Mouse (Mus musculus) embryonic facial prominence, embryonic 13.5 days (tissue): Measurements from ENCODE around the gene Lcp2. TPM values are rescaled to one million over a fixed set of nuclear protein-coding genes. Genes with fewer than 3 reads are reported as not detected.
"Not testable (repeated sequence)": the region's sequence is repeated elsewhere in the genome, so short reads cannot be mapped to it uniquely, and the experiment has no call there.

Source experiments
- ATAC-seq: fragments of 200-750 bp; cut with Nextera tagmentation; 2 replicates; pipeline ENCODE4 v1.8.0; 2017; ENCODE audit warnings: low read depth; ENCODE audit not compliant: insufficient number of reproducible peaks, insufficient read depth, low FRiP score, low TSS enrichment
- H3K27ac ChIP-seq: fragments of 300-500 bp; sonication (generic); 2 replicates; pipeline ENCODE4 v1.5.1; 2015; ENCODE audit warnings: moderate library complexity, mild to moderate bottlenecking, inconsistent platforms
- H3K27me3 ChIP-seq: fragments of 300-500 bp; sonication (generic); 2 replicates; pipeline ENCODE4 v1.6.1; 2015; ENCODE audit warnings: mild to moderate bottlenecking, inconsistent platforms
- H3K36me3 ChIP-seq: fragments of 300-500 bp; sonication (generic); 2 replicates; pipeline ENCODE4 v1.6.1; 2015; ENCODE audit warnings: mild to moderate bottlenecking, inconsistent platforms
- H3K4me1 ChIP-seq: fragments of 300-500 bp; sonication (generic); 2 replicates; pipeline ENCODE4 v1.6.1; 2015; ENCODE audit warnings: inconsistent platforms
- H3K4me2 ChIP-seq: fragments of 300-500 bp; sonication (generic); 2 replicates; pipeline ENCODE4 v1.6.1; 2015; ENCODE audit warnings: moderate library complexity, mild to moderate bottlenecking, inconsistent platforms
- H3K4me3 ChIP-seq: fragments of 300-500 bp; sonication (generic); 2 replicates; pipeline ENCODE4 v1.5.1; 2015; ENCODE audit warnings: mild to moderate bottlenecking, inconsistent platforms
- H3K9ac ChIP-seq: fragments of 300-500 bp; sonication (generic); 2 replicates; pipeline ENCODE4 v1.6.1; 2015; ENCODE audit warnings: mild to moderate bottlenecking, inconsistent platforms
- H3K9me3 ChIP-seq: fragments of 300-500 bp; sonication (generic); 2 replicates; pipeline ENCODE4 v1.6.1; 2016; ENCODE audit warnings: inconsistent platforms
- WGBS: fragments of 180-500 bp; shearing (Covaris S2); methylation state at CpG from one replicate; pipeline ENCODE4 v1.1.7; 2015; ENCODE audit warnings: mixed read lengths; 5-methylcytosine and 5-hydroxymethylcytosine counted together
- polyA plus RNA-seq: library from polyadenylated mRNA; unstranded; fragments of >200 nt; fragmentation: Nextera tagmentation; extraction: Ambion mirVana; gene quantifications from 2 replicates; pipeline ENCODE4 v1.2.1, GENCODE M21; 2015

The Lcp2 gene
- polyA plus RNA-seq, 1 experiment from 2014 or later = 2.2 TPM

- no peak overlapping the region for H3K4me2 ChIP-seq
- no peak overlapping the region for H3K9ac ChIP-seq
- H3K27ac ChIP-seq = no peak overlapping the region
- H3K9me3 ChIP-seq = no peaks in the 10 kb centered on the region
- no peaks in the 10 kb centered on the region for H3K27me3 ChIP-seq
- ATAC-seq = no peak
- peaks cover 5% of the 10 kb centered on the region; the same call in 1 of the 2 replicates for H3K4me1 ChIP-seq
- 87% methylated on average over 1 of the region's 1 CpGs for WGBS
- no peak overlapping the region for H3K4me3 ChIP-seq
- H3K36me3 ChIP-seq = no peaks in the 10 kb centered on the region
Observed at GRCm38 (mm10) chr11:34109260-34109659, 62.5 kb downstream of the Lcp2 start.

- H3K27ac ChIP-seq = no peak overlapping the region
- H3K27me3 ChIP-seq = no peaks in the 10 kb centered on the region
- H3K36me3 ChIP-seq = no peaks in the 10 kb centered on the region
- no peaks in the 10 kb centered on the region for H3K4me1 ChIP-seq
- H3K4me3 ChIP-seq = no peak overlapping the region
- H3K9me3 ChIP-seq = no peaks in the 10 kb centered on the region
- 71% methylated on average over 7 of the region's 7 CpGs for WGBS
- ATAC-seq = no peak
- no peak overlapping the region for H3K4me2 ChIP-seq
- H3K9ac ChIP-seq = no peak overlapping the region
Observed at GRCm38 (mm10) chr11:34111940-34112339, 65.2 kb downstream of the Lcp2 start.

GRCm38 (mm10) chr11:34112781-34113380 lies 66.2 kb downstream of the Lcp2 start:
- Histone ChIP-seq H3K4me1 (peaks cover under 1% of the 10 kb centered on the region; the same call in 1 of the 2 replicates), H3K27me3 (no peaks in the 10 kb centered on the region), H3K9me3 (no peaks in the 10 kb centered on the region), H3K27ac (no peak overlapping the region), H3K9ac (no peak overlapping the region), H3K36me3 (no peaks in the 10 kb centered on the region), H3K4me2 (no peak overlapping the region), H3K4me3 (no peak overlapping the region)
- ATAC-seq = no peak
- 37% methylated on average over 4 of the region's 4 CpGs for WGBS

GRCm38 (mm10) chr11:34113760-34114159 lies 67.0 kb downstream of the Lcp2 start:
- H3K27ac ChIP-seq = no peak overlapping the region
- WGBS = 53% methylated on average over 2 of the region's 2 CpGs
- H3K9me3 ChIP-seq = no peaks in the 10 kb centered on the region
- H3K4me3 ChIP-seq = no peak overlapping the region
- no peak overlapping the region for H3K4me2 ChIP-seq
- no peaks in the 10 kb centered on the region for H3K36me3 ChIP-seq
- H3K9ac ChIP-seq = no peak overlapping the region
- no peak for ATAC-seq
- peaks cover 9% of the 10 kb centered on the region; the same call in 1 of the 2 replicates for H3K4me1 ChIP-seq
- no peaks in the 10 kb centered on the region for H3K27me3 ChIP-seq

GRCm38 (mm10) chr11:34116572-34117135 lies 69.9 kb downstream of the Lcp2 start:
- WGBS = 36% methylated on average over 2 of the region's 2 CpGs
- Histone ChIP-seq H3K27me3 (no peaks in the 10 kb centered on the region), H3K9me3 (no peaks in the 10 kb centered on the region)

GRCm38 (mm10) chr11:34117581-34117980 lies 70.9 kb downstream of the Lcp2 start:
- Histone ChIP-seq H3K27ac (no peak overlapping the region), H3K9me3 (no peaks in the 10 kb centered on the region), H3K36me3 (no peaks in the 10 kb centered on the region), H3K9ac (no peak overlapping the region), H3K4me3 (no peak overlapping the region), H3K4me2 (no peak overlapping the region), H3K27me3 (no peaks in the 10 kb centered on the region), H3K4me1 (peaks cover 10% of the 10 kb centered on the region; the same call in 1 of the 2 replicates)
- 83% methylated on average over 3 of the region's 3 CpGs for WGBS
- ATAC-seq = no peak

More at GRCm38 (mm10) chr11:34116572-34117135, 69.9 kb downstream of the Lcp2 start:
- no peak for ATAC-seq
- H3K9ac ChIP-seq = no peak overlapping the region
- H3K36me3 ChIP-seq = no peaks in the 10 kb centered on the region
- H3K4me2 ChIP-seq = no peak overlapping the region
- peaks cover 10% of the 10 kb centered on the region; the same call in 1 of the 2 replicates for H3K4me1 ChIP-seq
- no peak overlapping the region for H3K4me3 ChIP-seq
- no peak overlapping the region for H3K27ac ChIP-seq

GRCm38 (mm10) chr11:34118319-34118718 lies 71.6 kb downstream of the Lcp2 start:
- H3K4me3 ChIP-seq = no peak overlapping the region
- no peak overlapping the region for H3K4me2 ChIP-seq
- H3K36me3 ChIP-seq = no peaks in the 10 kb centered on the region
- no peaks in the 10 kb centered on the region for H3K27me3 ChIP-seq
- WGBS = 68% methylated on average over 3 of the region's 3 CpGs
- no peak for ATAC-seq
- no peak overlapping the region for H3K9ac ChIP-seq
- no peaks in the 10 kb centered on the region for H3K9me3 ChIP-seq
- peaks cover 10% of the 10 kb centered on the region; the same call in 1 of the 2 replicates for H3K4me1 ChIP-seq
- no peak overlapping the region for H3K27ac ChIP-seq

GRCm38 (mm10) chr11:34123147-34123546 lies 76.4 kb downstream of the Lcp2 start:
- Histone ChIP-seq H3K9me3 (no peaks in the 10 kb centered on the region), H3K27ac (no peak overlapping the region), H3K4me2 (no peak overlapping the region), H3K27me3 (no peaks in the 10 kb centered on the region), H3K36me3 (no peaks in the 10 kb centered on the region), H3K4me1 (peaks cover 17% of the 10 kb centered on the region; the same call in 1 of the 2 replicates), H3K4me3 (no peak overlapping the region), H3K9ac (no peak overlapping the region)
- no peak for ATAC-seq
- 7% methylated on average over 2 of the region's 2 CpGs for WGBS

GRCm38 (mm10) chr11:34124852-34125251 lies 78.1 kb downstream of the Lcp2 start:
- peaks cover 10% of the 10 kb centered on the region; the same call in 1 of the 2 replicates for H3K4me1 ChIP-seq
- H3K27ac ChIP-seq = no peak overlapping the region
- H3K36me3 ChIP-seq = no peaks in the 10 kb centered on the region
- no peaks in the 10 kb centered on the region for H3K27me3 ChIP-seq
- H3K9me3 ChIP-seq = no peaks in the 10 kb centered on the region
- 31% methylated on average over 7 of the region's 7 CpGs for WGBS
- no peak overlapping the region for H3K4me3 ChIP-seq
- no peak overlapping the region for H3K9ac ChIP-seq
- ATAC-seq = no peak
- no peak overlapping the region for H3K4me2 ChIP-seq

- H3K9ac ChIP-seq, ATAC-seq, H3K27ac ChIP-seq, H3K27me3 ChIP-seq, H3K4me1 ChIP-seq, H3K36me3 ChIP-seq, H3K9me3 ChIP-seq, H3K4me3 ChIP-seq, H3K4me2 ChIP-seq: not testable (repeated sequence)
- WGBS = 70% methylated on average over 3 of the region's 3 CpGs
Observed at GRCm38 (mm10) chr11:34125727-34126126, 79.0 kb downstream of the Lcp2 start.

GRCm38 (mm10) chr11:34128412-34128811 lies 81.7 kb downstream of the Lcp2 start:
- no peak overlapping the region for H3K27ac ChIP-seq
- no peaks in the 10 kb centered on the region for H3K9me3 ChIP-seq
- no peaks in the 10 kb centered on the region for H3K36me3 ChIP-seq
- H3K27me3 ChIP-seq = no peaks in the 10 kb centered on the region
- no peak overlapping the region for H3K9ac ChIP-seq
- no peak overlapping the region for H3K4me2 ChIP-seq
- no peak overlapping the region for H3K4me3 ChIP-seq
- H3K4me1 ChIP-seq = peaks cover 10% of the 10 kb centered on the region; the same call in 1 of the 2 replicates
- WGBS = 88% methylated on average over 2 of the region's 2 CpGs
- ATAC-seq = no peak

- no peaks in the 10 kb centered on the region for H3K9me3 ChIP-seq
- H3K4me2 ChIP-seq = no peak overlapping the region
- WGBS = 82% methylated on average over 8 of the region's 8 CpGs
- H3K4me3 ChIP-seq = no peak overlapping the region
- H3K36me3 ChIP-seq = no peaks in the 10 kb centered on the region
- no peak overlapping the region for H3K9ac ChIP-seq
- no peak for ATAC-seq
- H3K27me3 ChIP-seq = no peaks in the 10 kb centered on the region
- no peaks in the 10 kb centered on the region for H3K4me1 ChIP-seq
- no peak overlapping the region for H3K27ac ChIP-seq
Observed at GRCm38 (mm10) chr11:34139296-34139695, 92.6 kb downstream of the Lcp2 start.
